Mouse (Mus musculus) embryonic fibroblast, embryonic 13.5 days (primary cell): ENCODE results near the gene Ift140.

ENCODE experiments used
- CTCF ChIP-seq: IDR thresholded peaks from 2 replicates; pipeline ENCODE4 v1.5.1; 2011; ENCODE audit warnings: mild to moderate bottlenecking, control low read depth, low read length, moderate library complexity, borderline replicate concordance; ENCODE audit not compliant: insufficient read depth
- POLR2A ChIP-seq: IDR thresholded peaks from 2 replicates; pipeline ENCODE4 v1.6.1; 2011; ENCODE audit warnings: low read depth, mild to moderate bottlenecking, control low read depth, low read length, moderate library complexity

- no peak for TF ChIP-seq CTCF
- TF ChIP-seq POLR2A: no peak
Observed at GRCm38 (mm10) chr17:25068690-25069089, 52.8 kb downstream of the Ift140 start.
